Mouse (Mus musculus) CH12.LX (cell line): ENCODE measurements around the gene Cmah.

Experiments used
- CTCF ChIP-seq, 2 experiments: IDR thresholded peaks in 1 of 2; conservative IDR thresholded peaks in 1 of 2; 2 replicates each; pipeline ENCODE4 v1.5.1; 2011 to 2012; ENCODE audit warnings: low read depth in 2 of 2, low read length in 2 of 2, improper control_type of control experiment in 1 of 2, inconsistent platforms in 1 of 2, mild to moderate bottlenecking in 1 of 2, moderate library complexity in 1 of 2
- EP300 ChIP-seq: IDR thresholded peaks from 2 replicates; pipeline ENCODE4 v1.6.1; 2011; ENCODE audit warnings: low read length, improper control_type of control experiment
- MAFK ChIP-seq: IDR thresholded peaks from 2 replicates; pipeline ENCODE4 v1.6.1; 2011; ENCODE audit warnings: low read length, improper control_type of control experiment; ENCODE audit not compliant: insufficient replicate concordance
- MAX ChIP-seq: IDR thresholded peaks from 2 replicates; pipeline ENCODE4 v1.6.1; 2011; ENCODE audit warnings: low read length, improper control_type of control experiment
- MYC ChIP-seq: IDR thresholded peaks from 2 replicates; pipeline ENCODE4 v1.6.1; 2011; ENCODE audit warnings: low read depth, mild to moderate bottlenecking, improper control_type of control experiment, low read length
- NELFE ChIP-seq: IDR thresholded peaks from 2 replicates; pipeline ENCODE4 v1.6.1; 2011; ENCODE audit warnings: low read depth, low read length, improper control_type of control experiment
- POLR2A ChIP-seq: IDR thresholded peaks from 2 replicates; pipeline ENCODE4 v1.6.1; 2011; ENCODE audit warnings: low read depth, mild to moderate bottlenecking, improper control_type of control experiment, low read length
- USF1 ChIP-seq: IDR thresholded peaks from 2 replicates; pipeline ENCODE4 v1.6.1; 2014; ENCODE audit warnings: low read depth, mild to moderate bottlenecking, inconsistent platforms, low read length, improper control_type of control experiment
- USF2 ChIP-seq: conservative IDR thresholded peaks from 2 replicates; pipeline ENCODE4 v1.6.1; 2011; ENCODE audit warnings: low read depth, low read length, improper control_type of control experiment

GRCm38 (mm10) chr13:24327201-24327600 is at the start of gene Cmah:
- TF ChIP-seq USF1 (no peak), MAX (no peak), POLR2A (no peak), NELFE (no peak), CTCF (conservative IDR thresholded peaks at IDR 0.05 in 1 of 2, IDR thresholded peaks at IDR 0.05 in 1 of 2; ENCODE audit: low read depth in 2 of 2, low read length in 2 of 2) (no peak), USF2 (no peak), EP300 (no peak), MYC (no peak), MAFK (no peak)
